ENCODE assay signal across 13 mouse cellular contexts in genomic region chr14:72240272-72240671, GRCm38 (mm10).
A peak's percentile ranks its signal among the peaks of the same experiment; 100 is the strongest.
DNase-seq lines count a peak whose midpoint lies in the region; ATAC-seq lines count a peak whose summit lies in the region.
"Had no signal": no experiment of that assay in that cellular context is flagged by ENCODE, and none has a peak within 500 bp of the region (broad histone marks: within the 10 kb centered on the region; RNA-seq: fewer than 3 reads in every experiment).

No protein-coding gene starts in this region.

- H3K9me3 ChIP-seq in forebrain, embryonic 15.5 days, result no peaks in the 10 kb centered on the region
- no peaks in the 10 kb centered on the region for H3K9me3 ChIP-seq in forebrain, embryonic 12.5 days
- H3K9me3 ChIP-seq in neural tube, embryonic 12.5 days, result no peaks in the 10 kb centered on the region
- no peaks in the 10 kb centered on the region for H3K9me3 ChIP-seq in neural tube, embryonic 15.5 days (replicated peaks)
- no peaks in the 10 kb centered on the region for H3K9me3 ChIP-seq in intestine, embryonic 16.5 days (ENCODE audit: control insufficient read depth, low read length)

- no peaks in the 10 kb centered on the region for H3K36me3 ChIP-seq in forebrain, embryonic 15.5 days
- no peaks in the 10 kb centered on the region for H3K36me3 ChIP-seq in forebrain, embryonic 12.5 days (replicated peaks)
- no peaks in the 10 kb centered on the region for H3K36me3 ChIP-seq in neural tube, embryonic 12.5 days
- H3K36me3 ChIP-seq in neural tube, embryonic 15.5 days, result no peaks in the 10 kb centered on the region
- H3K36me3 ChIP-seq in intestine, embryonic 16.5 days (ENCODE audit: control insufficient read depth, insufficient read depth, low read length), result no peaks in the 10 kb centered on the region

- WGBS in forebrain, embryonic 15.5 days, result 30% methylated on average over 4 of the region's 4 CpGs
- 51% methylated on average over 4 of the region's 4 CpGs for WGBS in forebrain, embryonic 12.5 days
- WGBS in neural tube, embryonic 12.5 days, result 43% methylated on average over 4 of the region's 4 CpGs
- WGBS in neural tube, embryonic 15.5 days, result 38% methylated on average over 4 of the region's 4 CpGs
- 26% methylated on average over 4 of the region's 4 CpGs for WGBS in intestine, embryonic 16.5 days

- no peak overlapping the region for H3K9ac ChIP-seq in forebrain, embryonic 15.5 days (replicated peaks)
- no peak overlapping the region for H3K9ac ChIP-seq in forebrain, embryonic 12.5 days
- no peak overlapping the region for H3K9ac ChIP-seq in neural tube, embryonic 12.5 days
- no peak overlapping the region for H3K9ac ChIP-seq in neural tube, embryonic 15.5 days (replicated peaks)
- no peak overlapping the region for H3K9ac ChIP-seq in intestine, embryonic 16.5 days (ENCODE audit: low read depth, low read length)

- H3K27ac ChIP-seq in forebrain, embryonic 15.5 days (replicated peaks), result no peak overlapping the region
- H3K27ac ChIP-seq in forebrain, embryonic 12.5 days, result no peak overlapping the region
- no peak overlapping the region for H3K27ac ChIP-seq in neural tube, embryonic 12.5 days
- H3K27ac ChIP-seq in neural tube, embryonic 15.5 days (replicated peaks), result no peak overlapping the region
- H3K27ac ChIP-seq in intestine, embryonic 16.5 days (ENCODE audit: low read length), result no peak overlapping the region

- H3K4me2 ChIP-seq in forebrain, embryonic 15.5 days (replicated peaks), result no peak overlapping the region
- H3K4me2 ChIP-seq in forebrain, embryonic 12.5 days, result no peak overlapping the region
- H3K4me2 ChIP-seq in neural tube, embryonic 12.5 days (replicated peaks), result no peak overlapping the region
- no peak overlapping the region for H3K4me2 ChIP-seq in neural tube, embryonic 15.5 days
- no peak overlapping the region for H3K4me2 ChIP-seq in intestine, embryonic 16.5 days (ENCODE audit: low read depth, low read length)

- no peak for DNase-seq in urinary bladder, postnatal 25 days (ENCODE audit: low spot score)
- DNase-seq: adrenal gland, adult 8-10 months; cerebellum, adult 2 months; heart, adult 11 months; kidney, postnatal 25 days; lung, adult 2 months; lung, postnatal 4 days had no signal

- no peaks in the 10 kb centered on the region for H3K27me3 ChIP-seq in forebrain, embryonic 15.5 days
- no peaks in the 10 kb centered on the region for H3K27me3 ChIP-seq in forebrain, embryonic 12.5 days
- H3K27me3 ChIP-seq in neural tube, embryonic 12.5 days (replicated peaks), result no peaks in the 10 kb centered on the region
- no peaks in the 10 kb centered on the region for H3K27me3 ChIP-seq in neural tube, embryonic 15.5 days (replicated peaks)
- H3K27me3 ChIP-seq in intestine, embryonic 16.5 days (replicated peaks; ENCODE audit: control insufficient read depth, insufficient read depth, low read length), result no peaks in the 10 kb centered on the region

- H3K4me1 ChIP-seq in forebrain, embryonic 15.5 days, result peaks cover 8% of the 10 kb centered on the region
- H3K4me1 ChIP-seq in forebrain, embryonic 12.5 days, result peaks cover 7% of the 10 kb centered on the region; the same call in 1 of the 2 replicates
- no peaks in the 10 kb centered on the region; the same call in 1 of the 2 replicates for H3K4me1 ChIP-seq in neural tube, embryonic 12.5 days
- H3K4me1 ChIP-seq in neural tube, embryonic 15.5 days, result peaks cover 6% of the 10 kb centered on the region; the same call in 1 of the 2 replicates
- H3K4me1 ChIP-seq in intestine, embryonic 16.5 days (ENCODE audit: control insufficient read depth, insufficient read depth, low read length), result no peaks in the 10 kb centered on the region

- H3K4me3 ChIP-seq in forebrain, embryonic 15.5 days, result no peak overlapping the region
- no peak overlapping the region for H3K4me3 ChIP-seq in forebrain, embryonic 12.5 days (replicated peaks)
- H3K4me3 ChIP-seq in neural tube, embryonic 12.5 days, result no peak overlapping the region
- no peak overlapping the region for H3K4me3 ChIP-seq in neural tube, embryonic 15.5 days (replicated peaks)
- no peak overlapping the region for H3K4me3 ChIP-seq in intestine, embryonic 16.5 days (ENCODE audit: low read length)

- ATAC-seq in forebrain, embryonic 15.5 days (replicated peaks), result peak; percentile 58; the same call in 1 of the 2 replicates
- ATAC-seq in forebrain, embryonic 12.5 days (ENCODE audit: low FRiP score), result no peak
- peak; percentile 21; the same call in 1 of the 2 replicates for ATAC-seq in neural tube, embryonic 12.5 days (ENCODE audit: low FRiP score, low read depth)
- ATAC-seq in neural tube, embryonic 15.5 days (ENCODE audit: low FRiP score), result no peak
- ATAC-seq in intestine, embryonic 16.5 days, result 0 out of 2 replicates have a peak, but pooled peaks have one; percentile 55
- ATAC-seq in megakaryocyte, adult 5-6 weeks (ENCODE audit: poor library complexity, severe bottlenecking), result no peak

Comparison
In these comparisons a context has a peak if more than half of its experiments do, and no peak if none do; other contexts are left out.
1. ATAC-seq: peak in forebrain, embryonic 15.5 days (single experiment), neural tube, embryonic 12.5 days (single experiment) and intestine, embryonic 16.5 days (single experiment); none in forebrain, embryonic 12.5 days (single experiment), neural tube, embryonic 15.5 days (single experiment) and megakaryocyte, adult 5-6 weeks (single experiment).